Mouse (Mus musculus): Measurements from ENCODE around the gene Atp6v0a4. TPM values are rescaled to one million over a fixed set of nuclear protein-coding genes. Genes with fewer than 3 reads are reported as not detected.

Atp6v0a4 gene
- polyA plus RNA-seq, 1 experiment from 2014 or later = not detected

DNA sequence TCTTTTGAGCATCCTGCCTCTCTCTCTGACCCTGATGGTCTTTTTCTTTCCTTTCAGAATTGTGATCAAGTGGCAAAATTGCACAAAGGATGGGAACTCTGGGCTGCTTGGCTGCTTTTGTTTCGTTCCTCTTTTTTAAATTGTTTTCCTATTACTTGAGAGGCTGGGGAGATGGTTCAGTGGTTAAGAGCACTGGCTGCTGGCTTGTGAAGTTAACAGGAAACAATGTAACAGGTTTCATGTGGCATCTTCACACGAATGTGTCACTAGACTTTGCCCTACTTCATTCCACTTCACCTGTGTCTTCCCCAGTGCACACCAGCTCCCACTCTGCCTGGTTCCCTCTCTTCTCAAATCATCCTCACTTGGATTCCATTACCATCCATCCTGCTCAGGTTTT lies 59.8 kb downstream of the Atp6v0a4 start:
- Histone ChIP-seq H3K27me3 (ENCODE audit: control insufficient read depth, insufficient read depth, low read length) (no peaks in the 10 kb centered on the region), H3K4me3 (ENCODE audit: low read depth, low read length) (no peak overlapping the region), H3K36me3 (ENCODE audit: control insufficient read depth, insufficient read depth, low read length) (no peaks in the 10 kb centered on the region), H3K9ac (ENCODE audit: low read length) (no peak overlapping the region), H3K4me1 (replicated peaks; ENCODE audit: control insufficient read depth, insufficient read depth, low read length) (no peaks in the 10 kb centered on the region), H3K9me3 (ENCODE audit: control insufficient read depth, low read length) (no peaks in the 10 kb centered on the region), H3K27ac (ENCODE audit: low read depth, low read length) (no peak overlapping the region), H3K4me2 (ENCODE audit: low read depth, low read length, severe bottlenecking) (no peak overlapping the region)
- ATAC-seq (replicated peaks; ENCODE audit: low FRiP score) = no peak
- no peak for DNase-seq (ENCODE audit: low spot score)
- 67% methylated on average over 2 of the region's 2 CpGs for WGBS

- ATAC-seq (replicated peaks; ENCODE audit: low FRiP score) (no peak), DNase-seq (ENCODE audit: low spot score) (no peak)
- WGBS = 59% methylated on average over 5 of the region's 5 CpGs
- no peaks in the 10 kb centered on the region for H3K27me3 ChIP-seq (ENCODE audit: control insufficient read depth, insufficient read depth, low read length)
- H3K9me3 ChIP-seq (ENCODE audit: control insufficient read depth, low read length) = no peaks in the 10 kb centered on the region
- no peaks in the 10 kb centered on the region for H3K4me1 ChIP-seq (replicated peaks; ENCODE audit: control insufficient read depth, insufficient read depth, low read length)
- H3K36me3 ChIP-seq (ENCODE audit: control insufficient read depth, insufficient read depth, low read length) = no peaks in the 10 kb centered on the region
- no peak overlapping the region for H3K9ac ChIP-seq (ENCODE audit: low read length)
- no peak overlapping the region for H3K27ac ChIP-seq (ENCODE audit: low read depth, low read length)
- H3K4me2 ChIP-seq (ENCODE audit: low read depth, low read length, severe bottlenecking) = no peak overlapping the region
- H3K4me3 ChIP-seq (ENCODE audit: low read depth, low read length) = no peak overlapping the region
Measured at GRCm38 (mm10) chr6:38058805-38059204, 65.6 kb downstream of the Atp6v0a4 start.

DNA sequence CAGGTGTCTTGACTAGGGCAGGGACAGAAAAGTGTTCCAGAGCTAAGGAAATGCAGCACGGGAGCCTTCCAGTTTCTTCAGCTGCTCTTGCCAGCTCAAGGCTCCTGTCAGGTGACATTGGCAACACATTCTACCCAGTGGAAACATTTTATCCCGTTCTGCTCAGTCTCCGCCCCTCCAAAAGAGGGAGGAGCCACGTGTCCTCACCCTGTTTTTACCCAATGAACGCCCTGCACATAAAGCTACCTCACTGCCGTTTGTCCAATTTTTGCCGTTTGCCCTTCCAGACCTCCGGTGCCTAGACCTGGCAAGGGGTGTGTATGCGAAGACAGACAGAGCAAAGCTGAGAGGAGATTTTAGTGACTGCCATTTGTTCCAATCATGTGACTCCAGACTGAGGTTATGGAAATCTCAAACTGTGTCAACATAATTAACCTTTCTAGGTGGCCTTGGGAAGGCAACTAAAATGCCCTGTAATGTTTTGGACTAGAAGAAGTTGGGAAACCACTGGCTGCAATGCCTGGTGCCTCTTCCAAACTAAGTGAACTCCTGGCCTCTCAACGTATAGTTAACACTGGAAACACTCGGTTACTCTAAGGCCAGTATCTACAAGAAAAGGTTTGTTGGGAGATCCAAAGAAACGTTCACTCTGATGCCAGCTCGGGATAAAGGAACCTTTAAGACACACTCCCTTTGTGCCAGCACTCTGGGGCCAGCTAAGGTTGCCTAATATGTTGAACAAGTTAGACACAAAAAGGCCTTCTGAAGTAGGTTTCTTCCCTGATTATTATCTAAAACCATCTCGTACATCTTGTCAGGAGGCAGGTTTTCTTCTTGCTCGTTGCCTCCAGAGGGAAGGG lies 68.7 kb downstream of the Atp6v0a4 start:
- H3K4me3 ChIP-seq (ENCODE audit: low read depth, low read length) = no peak overlapping the region
- no peaks in the 10 kb centered on the region for H3K36me3 ChIP-seq (ENCODE audit: control insufficient read depth, insufficient read depth, low read length)
- no peak for DNase-seq (ENCODE audit: low spot score)
- no peak overlapping the region for H3K9ac ChIP-seq (ENCODE audit: low read length)
- WGBS = 84% methylated on average over 15 of the region's 15 CpGs
- H3K27ac ChIP-seq (ENCODE audit: low read depth, low read length) = no peak overlapping the region
- H3K4me2 ChIP-seq (ENCODE audit: low read depth, low read length, severe bottlenecking) = no peak overlapping the region
- H3K9me3 ChIP-seq (ENCODE audit: control insufficient read depth, low read length) = no peaks in the 10 kb centered on the region
- ATAC-seq (replicated peaks; ENCODE audit: low FRiP score) = no peak
- no peaks in the 10 kb centered on the region for H3K27me3 ChIP-seq (ENCODE audit: control insufficient read depth, insufficient read depth, low read length)
- no peaks in the 10 kb centered on the region for H3K4me1 ChIP-seq (replicated peaks; ENCODE audit: control insufficient read depth, insufficient read depth, low read length)

GRCm38 (mm10) chr6:38049601-38050000 lies 74.8 kb downstream of the Atp6v0a4 start:
- no peaks in the 10 kb centered on the region for H3K4me1 ChIP-seq (replicated peaks; ENCODE audit: control insufficient read depth, insufficient read depth, low read length)
- no peak overlapping the region for H3K27ac ChIP-seq (ENCODE audit: low read depth, low read length)
- no peak overlapping the region for H3K4me2 ChIP-seq (ENCODE audit: low read depth, low read length, severe bottlenecking)
- WGBS = 96% methylated on average over 6 of the region's 6 CpGs
- H3K4me3 ChIP-seq (ENCODE audit: low read depth, low read length) = no peak overlapping the region
- H3K9me3 ChIP-seq (ENCODE audit: control insufficient read depth, low read length) = no peaks in the 10 kb centered on the region
- no peaks in the 10 kb centered on the region for H3K36me3 ChIP-seq (ENCODE audit: control insufficient read depth, insufficient read depth, low read length)
- no peak for DNase-seq (ENCODE audit: low spot score)
- H3K9ac ChIP-seq (ENCODE audit: low read length) = no peak overlapping the region
- no peak for ATAC-seq (replicated peaks; ENCODE audit: low FRiP score)
- no peaks in the 10 kb centered on the region for H3K27me3 ChIP-seq (ENCODE audit: control insufficient read depth, insufficient read depth, low read length)

- Histone ChIP-seq H3K36me3 (ENCODE audit: control insufficient read depth, insufficient read depth, low read length) (no peaks in the 10 kb centered on the region), H3K4me2 (ENCODE audit: low read depth, low read length, severe bottlenecking) (no peak overlapping the region), H3K27ac (ENCODE audit: low read depth, low read length) (no peak overlapping the region), H3K4me1 (replicated peaks; ENCODE audit: control insufficient read depth, insufficient read depth, low read length) (no peaks in the 10 kb centered on the region), H3K9ac (ENCODE audit: low read length) (no peak overlapping the region), H3K9me3 (ENCODE audit: control insufficient read depth, low read length) (no peaks in the 10 kb centered on the region), H3K27me3 (ENCODE audit: control insufficient read depth, insufficient read depth, low read length) (no peaks in the 10 kb centered on the region), H3K4me3 (ENCODE audit: low read depth, low read length) (no peak overlapping the region)
- DNase-seq (ENCODE audit: low spot score) = no peak
- 57% methylated on average over 6 of the region's 6 CpGs for WGBS
- ATAC-seq (replicated peaks; ENCODE audit: low FRiP score) = no peak
Measured at GRCm38 (mm10) chr6:38048800-38049561, 75.4 kb downstream of the Atp6v0a4 start.

GRCm38 (mm10) chr6:38048003-38048402 lies 76.4 kb downstream of the Atp6v0a4 start:
- no peaks in the 10 kb centered on the region for H3K9me3 ChIP-seq (ENCODE audit: control insufficient read depth, low read length)
- no peak overlapping the region for H3K4me2 ChIP-seq (ENCODE audit: low read depth, low read length, severe bottlenecking)
- no peak overlapping the region for H3K4me3 ChIP-seq (ENCODE audit: low read depth, low read length)
- WGBS = 80% methylated on average over 4 of the region's 4 CpGs
- H3K27me3 ChIP-seq (ENCODE audit: control insufficient read depth, insufficient read depth, low read length) = no peaks in the 10 kb centered on the region
- no peaks in the 10 kb centered on the region for H3K36me3 ChIP-seq (ENCODE audit: control insufficient read depth, insufficient read depth, low read length)
- no peak for ATAC-seq (replicated peaks; ENCODE audit: low FRiP score)
- no peak overlapping the region for H3K27ac ChIP-seq (ENCODE audit: low read depth, low read length)
- DNase-seq (ENCODE audit: low spot score) = no peak
- no peak overlapping the region for H3K9ac ChIP-seq (ENCODE audit: low read length)
- H3K4me1 ChIP-seq (replicated peaks; ENCODE audit: control insufficient read depth, insufficient read depth, low read length) = no peaks in the 10 kb centered on the region

GRCm38 (mm10) chr6:38046838-38047237 lies 77.5 kb downstream of the Atp6v0a4 start, which contains the start of gene Svopl:
Gene Svopl, minus strand, starts transcription at chr6:38046996.
- H3K9ac ChIP-seq (ENCODE audit: low read length) = no peak within 1 kb of the TSS
- DNase-seq (ENCODE audit: low spot score) (no peak), ATAC-seq (replicated peaks; ENCODE audit: low FRiP score) (no peak)
- no peaks in the 10 kb centered on the region for H3K36me3 ChIP-seq (ENCODE audit: control insufficient read depth, insufficient read depth, low read length)
- 32% methylated on average over 6 of the region's 6 CpGs for WGBS
- H3K9me3 ChIP-seq (ENCODE audit: control insufficient read depth, low read length) = no peaks in the 10 kb centered on the region
- H3K4me2 ChIP-seq (ENCODE audit: low read depth, low read length, severe bottlenecking) = no peak within 1 kb of the TSS
- no peaks in the 10 kb centered on the region for H3K27me3 ChIP-seq (ENCODE audit: control insufficient read depth, insufficient read depth, low read length)
- H3K4me1 ChIP-seq (replicated peaks; ENCODE audit: control insufficient read depth, insufficient read depth, low read length) = no peaks in the 10 kb centered on the region
- H3K27ac ChIP-seq (ENCODE audit: low read depth, low read length) = no peak within 1 kb of the TSS
- no peak within 1 kb of the TSS for H3K4me3 ChIP-seq (ENCODE audit: low read depth, low read length)

DNA sequence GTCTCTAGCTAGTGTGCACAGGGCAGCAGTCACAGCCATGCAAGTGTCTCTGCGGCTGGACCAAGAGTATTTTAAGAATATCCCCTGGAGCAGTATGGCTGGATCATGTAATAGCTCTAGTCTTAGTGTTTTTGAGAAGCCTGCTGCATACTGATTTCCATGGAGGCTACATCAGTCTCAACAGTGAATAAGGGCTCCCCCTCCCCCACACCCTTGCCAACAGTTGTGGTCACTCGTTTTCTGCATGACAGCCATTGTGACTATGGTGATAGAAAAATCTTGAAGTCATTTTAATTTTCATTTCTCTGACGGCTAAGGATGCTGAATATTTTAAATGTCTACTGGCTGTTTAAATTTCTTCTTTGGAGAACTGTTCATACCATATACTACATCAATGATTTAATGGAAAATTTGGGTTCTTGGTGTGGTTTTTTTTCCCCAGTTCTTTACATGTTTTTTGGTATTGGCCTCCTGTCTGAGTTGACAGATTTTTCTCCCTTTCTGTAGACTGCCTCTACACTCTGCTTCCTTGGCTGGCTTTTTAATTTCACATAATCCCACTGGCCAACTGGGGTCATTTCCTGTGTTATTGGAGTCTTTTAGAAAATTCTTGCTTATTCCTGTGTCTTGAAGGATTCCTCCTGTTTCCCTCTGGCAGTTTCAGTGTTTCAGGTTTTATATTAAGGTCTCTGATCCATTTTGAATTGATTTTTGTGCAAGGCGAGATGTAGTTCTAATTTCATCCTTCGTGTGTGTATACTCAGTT lies 91.4 kb downstream of the Atp6v0a4 start:
- Histone ChIP-seq H3K4me2 (ENCODE audit: low read depth, low read length, severe bottlenecking) (no peak overlapping the region), H3K36me3 (ENCODE audit: control insufficient read depth, insufficient read depth, low read length) (no peaks in the 10 kb centered on the region), H3K4me1 (replicated peaks; ENCODE audit: control insufficient read depth, insufficient read depth, low read length) (no peaks in the 10 kb centered on the region), H3K27ac (ENCODE audit: low read depth, low read length) (no peak overlapping the region), H3K4me3 (ENCODE audit: low read depth, low read length) (no peak overlapping the region), H3K9ac (ENCODE audit: low read length) (no peak overlapping the region), H3K9me3 (ENCODE audit: control insufficient read depth, low read length) (no peaks in the 10 kb centered on the region), H3K27me3 (ENCODE audit: control insufficient read depth, insufficient read depth, low read length) (no peaks in the 10 kb centered on the region)
- WGBS = 76% methylated on average over 5 of the region's 5 CpGs
- ATAC-seq (replicated peaks; ENCODE audit: low FRiP score) = no peak
- DNase-seq (ENCODE audit: low spot score) = no peak
